Mouse (Mus musculus): ENCODE measurements around the gene Ctf2.

- TF ChIP-seq CTCF (conservative IDR thresholded peaks at IDR 0.05; ENCODE audit: insufficient read depth, insufficient read length, low read depth, low read length) (no peak), POLR2A (IDR thresholded peaks at IDR 0.05; ENCODE audit: low read depth, low read length) (no peak)
Observed at GRCm38 (mm10) chr7:127705706-127706105, 26.3 kb downstream of the Ctf2 start.

Measured in kidney, adult 2 months (tissue).